Mouse (Mus musculus) ES-Bruce4 (cell line): ENCODE data around the gene Col4a2.

ENCODE experiments used
- CTCF ChIP-seq: IDR thresholded peaks from one replicate; pipeline ENCODE4 v1.8.1; 2011; ENCODE audit warnings: low read depth, low read length
- EP300 ChIP-seq: IDR thresholded peaks from 2 replicates; pipeline ENCODE4 v1.6.1; 2011; ENCODE audit warnings: low read depth, low read length; ENCODE audit not compliant: insufficient read depth
- POLR2A ChIP-seq: IDR thresholded peaks from one replicate; pipeline ENCODE4 v1.8.1; 2011; ENCODE audit warnings: low read length; ENCODE audit not compliant: insufficient read depth

DNA sequence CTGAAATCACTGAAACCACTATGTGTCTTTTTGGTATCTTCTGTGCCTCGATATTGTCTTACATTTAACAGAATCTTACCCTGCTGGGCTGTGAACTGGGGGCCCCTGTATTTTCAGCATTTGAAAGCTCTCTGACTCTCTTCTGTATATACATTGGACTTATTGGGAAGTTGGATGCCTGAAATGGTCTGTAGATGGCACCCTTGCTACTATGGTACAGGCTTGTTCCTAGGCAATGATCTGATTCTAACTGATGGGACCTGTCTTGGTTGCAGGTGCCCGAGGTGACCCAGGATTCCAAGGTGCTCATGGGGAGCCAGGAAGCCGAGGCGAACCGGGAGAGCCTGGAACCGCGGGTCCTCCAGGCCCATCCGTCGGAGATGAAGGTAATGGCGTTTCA lies 102.5 kb downstream of the Col4a2 start:
- TF ChIP-seq CTCF, result no peak
- no peak for TF ChIP-seq POLR2A
- TF ChIP-seq EP300, result no peak
